Mouse (Mus musculus) mouse trophoblast stem cell (cell line): ENCODE results near the gene Rab9b.

Experiments
- in situ Hi-C, 2 experiments: fragments of 300-500 bp; cut with MseI, MboI; formaldehyde crosslinking; loops; 2 replicates in 1 of 2; 3 replicates in 1 of 2; pipeline ENCODE4 v1.15.1; 2025

The Rab9b gene

DNA sequence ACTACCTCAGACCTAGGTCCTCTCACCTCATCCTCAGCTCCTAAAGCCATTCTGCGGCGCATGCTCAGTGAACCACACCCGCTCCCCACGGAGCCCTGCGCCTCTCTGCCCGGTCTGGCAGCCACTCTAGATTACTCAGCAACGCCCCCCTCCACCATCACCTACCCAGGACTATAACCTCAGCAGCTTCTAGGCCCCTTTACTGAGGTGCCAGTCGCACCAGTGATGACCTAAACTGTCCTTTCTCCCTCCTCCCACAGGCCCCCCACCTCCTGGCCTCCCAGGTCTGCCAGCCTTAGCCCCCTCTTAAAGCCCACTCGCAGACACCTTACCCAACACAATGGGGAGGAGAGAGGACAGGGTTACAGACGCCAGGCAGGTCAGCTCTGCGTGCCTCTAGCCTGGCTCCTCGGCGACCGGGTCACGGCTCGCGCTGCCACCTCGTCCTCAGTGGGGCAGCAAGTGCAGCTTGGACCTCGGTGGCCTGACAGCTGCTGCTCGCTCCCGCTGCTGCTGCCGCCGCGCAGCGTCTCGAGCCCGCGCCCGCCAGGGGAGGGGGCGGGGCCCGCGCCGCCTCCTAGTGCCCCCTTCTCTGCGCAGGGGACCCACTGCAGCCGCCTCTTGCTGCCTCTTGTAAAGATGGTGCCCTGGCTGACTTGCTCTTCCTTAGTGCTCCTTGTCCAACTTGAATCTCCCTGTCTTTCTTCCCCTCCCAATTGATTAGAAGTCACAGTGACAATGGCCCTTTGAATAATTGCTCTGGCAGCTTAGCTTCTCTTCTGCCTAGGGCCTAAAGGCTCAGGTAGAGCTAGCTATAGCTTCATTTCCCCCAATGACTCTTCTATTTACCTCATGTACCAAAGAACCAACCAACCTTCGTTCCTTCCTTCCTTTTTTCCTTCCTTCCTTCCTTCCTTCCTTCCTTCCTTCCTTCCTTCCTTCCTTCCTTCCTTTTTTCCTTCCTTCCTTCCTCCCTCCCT is at the start of gene Rab9b:
Rab9b (minus strand) TSS at position 695 of the 980 bp plus-strand sequence.
- in situ Hi-C loops, result no loop called here

GRCm38 (mm10) chrX:136904369-136904768 is 35.8 kb upstream of the Rab9b start:
- in situ Hi-C loops, result no loop called here

GRCm38 (mm10) chrX:136895757-136896156 is 27.2 kb upstream of the Rab9b start:
- in situ Hi-C loops, result no loop called here

- in situ Hi-C loops, result no loop called here
These were observed 18.3 kb downstream of the Rab9b start for GRCm38 (mm10) chrX:136850300-136850699.

- in situ Hi-C loops, result loop anchor here in 1 of 2 experiments (10.0 kb wide), 1 partner anchor 74 kb away; no protein-coding TSS in a partner anchor
These were observed 39.9 kb downstream of the Rab9b start for GRCm38 (mm10) chrX:136828610-136829009.

GRCm38 (mm10) chrX:136825016-136825415 is 43.5 kb downstream of the Rab9b start:
- in situ Hi-C loops, result loop anchor here in 1 of 2 experiments (10.0 kb wide), 1 partner anchor 70 kb away; no protein-coding TSS in a partner anchor

GRCm38 (mm10) chrX:136822371-136822770 is 46.2 kb downstream of the Rab9b start, which contains the start of gene Plp1:
Plp1 (plus strand) TSS chrX:136822671.
- in situ Hi-C loops, result loop anchor here in 1 of 2 experiments (10.0 kb wide), 1 partner anchor 68 kb away; no protein-coding TSS in a partner anchor

GRCm38 (mm10) chrX:136820250-136820649 is 48.3 kb downstream of the Rab9b start:
- in situ Hi-C loops, result loop anchor here in 1 of 2 experiments (10.0 kb wide), 1 partner anchor 65 kb away; no protein-coding TSS in a partner anchor

- in situ Hi-C loops, result loop anchor here (10.0 kb wide), 1 partner anchor 65 kb away; no protein-coding TSS in a partner anchor
These were observed 48.8 kb downstream of the Rab9b start for GRCm38 (mm10) chrX:136819752-136820151.
